Mouse (Mus musculus) heart, adult 2 months (tissue): ENCODE data around the gene Psen1.

Experiments
- CTCF ChIP-seq: fragments of 200-600 bp; IDR thresholded peaks from 2 replicates; pipeline ENCODE4 v1.8.1; 2022; ENCODE audit warnings: antibody characterized with exemption, mild to moderate bottlenecking, moderate library complexity
- EP300 ChIP-seq: fragments of 200-500 bp; IDR thresholded peaks from 2 replicates; pipeline ENCODE4 v1.6.1; 2011; ENCODE audit warnings: low read depth, low read length, control low read depth; ENCODE audit not compliant: insufficient read depth
- POLR2A ChIP-seq: fragments of 200-500 bp; IDR thresholded peaks from 2 replicates; pipeline ENCODE4 v1.6.1; 2011; ENCODE audit warnings: mild to moderate bottlenecking, low read depth, low read length, control low read depth; ENCODE audit not compliant: insufficient read depth

DNA sequence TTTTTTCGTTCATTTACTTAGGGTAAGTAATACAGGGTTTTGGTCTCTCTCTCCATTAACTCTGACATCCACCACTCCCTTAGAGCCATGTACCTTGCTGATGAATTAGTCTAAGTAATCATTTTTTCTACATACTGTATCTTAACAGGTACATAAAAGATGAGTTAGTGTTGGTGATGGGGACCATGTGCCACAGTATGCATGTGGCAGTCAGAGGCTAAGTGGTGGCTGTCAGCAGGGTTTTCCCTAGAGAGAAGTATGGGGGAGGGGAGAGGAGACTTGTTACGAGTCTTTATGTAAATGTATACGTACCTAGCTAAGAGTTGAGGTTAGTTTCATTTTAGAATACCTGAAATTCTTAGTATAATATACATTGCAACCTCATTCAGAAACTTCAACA, 35.1 kb downstream of the Psen1 start:
- TF ChIP-seq CTCF (no peak), EP300 (no peak), POLR2A (no peak)
